Mouse (Mus musculus) heart, adult 2 months (tissue): ENCODE results near the gene Bank1. TPM values are rescaled to one million over a fixed set of nuclear protein-coding genes. Genes with fewer than 3 reads are reported as not detected.

Experiments
- DNase-seq, 2 experiments: peaks; one replicate each; pipeline ENCODE4 v3.0.0; 2021
- H3K27ac ChIP-seq: fragments of 200-600 bp; 2 replicates; pipeline ENCODE4 v1.8.1; 2022
- H3K27me3 ChIP-seq: fragments of 200-500 bp; 2 replicates; pipeline ENCODE4 v1.6.1; 2012; ENCODE audit warnings: mild to moderate bottlenecking, low read length, inconsistent platforms, mixed read lengths; ENCODE audit not compliant: control insufficient read depth, insufficient read depth
- H3K36me3 ChIP-seq: fragments of 200-500 bp; 2 replicates; pipeline ENCODE4 v1.6.1; 2012; ENCODE audit warnings: low read length, inconsistent platforms; ENCODE audit not compliant: control insufficient read depth, insufficient read depth
- H3K4me1 ChIP-seq: fragments of 200-500 bp; 2 replicates; pipeline ENCODE4 v1.6.1; 2011; ENCODE audit warnings: low read length; ENCODE audit not compliant: control insufficient read depth, insufficient read depth
- H3K4me3 ChIP-seq: fragments of 200-600 bp; 2 replicates; pipeline ENCODE4 v1.8.1; 2022
- H3K79me2 ChIP-seq: fragments of 200-500 bp; replicated peaks from 2 replicates; pipeline ENCODE4 v1.6.1; 2012; ENCODE audit warnings: mild to moderate bottlenecking, inconsistent platforms, low read length, moderate library complexity, mixed read lengths; ENCODE audit not compliant: control insufficient read depth, insufficient read depth
- H3K9ac ChIP-seq: fragments of 200-500 bp; 2 replicates; pipeline ENCODE4 v1.6.1; 2012; ENCODE audit warnings: low read depth, mild to moderate bottlenecking, control low read depth, inconsistent platforms, low read length, mixed read lengths
- CTCF ChIP-seq: fragments of 200-600 bp; IDR thresholded peaks from 2 replicates; pipeline ENCODE4 v1.8.1; 2022; ENCODE audit warnings: antibody characterized with exemption, mild to moderate bottlenecking, moderate library complexity
- EP300 ChIP-seq: fragments of 200-500 bp; IDR thresholded peaks from 2 replicates; pipeline ENCODE4 v1.6.1; 2011; ENCODE audit warnings: low read depth, low read length, control low read depth; ENCODE audit not compliant: insufficient read depth
- POLR2A ChIP-seq: fragments of 200-500 bp; IDR thresholded peaks from 2 replicates; pipeline ENCODE4 v1.6.1; 2011; ENCODE audit warnings: mild to moderate bottlenecking, low read depth, low read length, control low read depth; ENCODE audit not compliant: insufficient read depth
- WGBS: fragments of 180-500 bp; shearing (Covaris S2); methylation state at CpG from one replicate; pipeline ENCODE4 v1.1.7; 2018; 5-methylcytosine and 5-hydroxymethylcytosine counted together
- intact Hi-C: fragments of 180-260 bp; cut with DNase I; formaldehyde crosslinking; loops from one replicate; pipeline ENCODE4 v1.15.1; 2025
- polyA plus RNA-seq: library from polyadenylated mRNA; depleted of rRNA; stranded (reverse); fragments of >200 nt; gene quantifications from 2 replicates; pipeline ENCODE4 v1.2.3, GENCODE M21; 2012
- total RNA-seq, 2 experiments: library from RNA; stranded (reverse); gene quantifications; 2 replicates each; pipeline ENCODE4 v1.2.3; 2021

The Bank1 gene
- total and polyA plus RNA-seq, 3 experiments, result 0.81 to 1.9 (median 0.86) TPM

DNA sequence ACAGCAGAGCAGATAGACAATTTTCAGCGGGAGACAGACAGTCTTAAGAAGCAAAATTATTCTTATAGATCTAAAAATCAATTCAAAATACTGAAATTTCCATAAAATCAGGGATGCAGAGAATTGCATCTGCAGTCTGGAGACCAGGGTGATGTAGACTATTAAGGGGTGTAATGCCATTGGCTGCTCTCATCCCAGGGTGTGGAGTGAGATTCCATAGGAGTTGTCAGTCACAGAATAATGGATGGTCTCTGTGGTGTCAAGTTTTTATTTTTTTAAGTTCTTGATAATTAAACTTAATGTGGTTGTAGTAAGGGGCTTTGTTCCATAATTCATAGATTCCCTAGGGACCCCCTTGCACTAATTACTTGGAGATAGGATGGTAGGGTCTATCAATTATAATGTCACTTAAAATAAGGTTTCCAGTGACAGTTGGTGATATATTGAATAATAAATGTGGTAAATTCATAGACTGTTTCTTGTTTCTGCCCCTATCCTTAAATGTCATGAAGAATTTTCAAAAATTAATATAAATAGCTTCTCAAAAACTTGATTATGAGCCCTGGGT is 136.1 kb downstream of the Bank1 start:
- Histone ChIP-seq H3K4me3 (no peak overlapping the region), H3K79me2 (no peaks in the 10 kb centered on the region), H3K27me3 (no peaks in the 10 kb centered on the region), H3K4me1 (no peaks in the 10 kb centered on the region), H3K36me3 (no peaks in the 10 kb centered on the region), H3K27ac (no peak overlapping the region), H3K9ac (no peak overlapping the region)
- no peak for DNase-seq
- TF ChIP-seq EP300 (no peak), CTCF (no peak), POLR2A (no peak)
- 78% methylated on average over 1 of the region's 1 CpGs for WGBS
- intact Hi-C loops, result no loop called here

GRCm38 (mm10) chr3:136186548-136187113 is 139.2 kb downstream of the Bank1 start:
- no peaks in the 10 kb centered on the region for H3K36me3 ChIP-seq
- H3K4me3 ChIP-seq, result no peak overlapping the region
- WGBS, result 80% methylated on average over 3 of the region's 3 CpGs
- H3K4me1 ChIP-seq, result no peaks in the 10 kb centered on the region
- no peak overlapping the region for H3K27ac ChIP-seq
- TF ChIP-seq EP300 (no peak), POLR2A (no peak), CTCF (no peak)
- H3K27me3 ChIP-seq, result no peaks in the 10 kb centered on the region
- DNase-seq, result no peak
- intact Hi-C loops, result no loop called here
- H3K79me2 ChIP-seq, result no peaks in the 10 kb centered on the region
- H3K9ac ChIP-seq, result no peak overlapping the region

DNA sequence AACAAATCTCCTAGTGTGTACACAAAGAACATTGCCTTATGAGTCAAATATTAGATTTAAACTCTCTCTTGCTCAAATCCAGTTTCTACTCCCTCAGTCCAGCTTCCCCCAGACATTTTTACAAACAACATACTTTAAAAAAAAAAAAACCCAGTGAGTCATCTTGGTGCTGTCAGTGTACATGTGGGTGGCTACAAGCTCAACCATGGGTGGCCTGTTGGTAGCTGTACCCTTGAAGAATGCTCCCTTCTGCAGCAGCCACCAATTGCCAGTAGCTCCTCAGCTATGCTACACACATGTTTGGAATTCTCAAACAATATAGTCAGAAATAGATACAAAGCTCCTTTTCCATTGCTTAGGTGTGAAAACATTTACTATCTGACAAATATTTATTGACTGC is 154.2 kb downstream of the Bank1 start:
- H3K79me2 ChIP-seq, result no peaks in the 10 kb centered on the region
- H3K27me3 ChIP-seq, result no peaks in the 10 kb centered on the region
- DNase-seq, result no peak
- TF ChIP-seq EP300 (no peak), CTCF (no peak), POLR2A (no peak)
- no peaks in the 10 kb centered on the region for H3K4me1 ChIP-seq
- no peaks in the 10 kb centered on the region for H3K36me3 ChIP-seq
- no peak overlapping the region for H3K9ac ChIP-seq
- intact Hi-C loops, result no loop called here
- H3K4me3 ChIP-seq, result no peak overlapping the region
- no peak overlapping the region for H3K27ac ChIP-seq

- Histone ChIP-seq H3K9ac (no peak overlapping the region), H3K27me3 (no peaks in the 10 kb centered on the region), H3K36me3 (no peaks in the 10 kb centered on the region), H3K27ac (no peak overlapping the region), H3K4me3 (no peak overlapping the region), H3K4me1 (no peaks in the 10 kb centered on the region), H3K79me2 (no peaks in the 10 kb centered on the region)
- DNase-seq, result no peak
- intact Hi-C loops, result no loop called here
- no peak for TF ChIP-seq POLR2A
- no peak for TF ChIP-seq CTCF
- no peak for TF ChIP-seq EP300
- 67% methylated on average over 4 of the region's 4 CpGs for WGBS
Observed at GRCm38 (mm10) chr3:136168071-136168470, 157.8 kb downstream of the Bank1 start.

- Histone ChIP-seq H3K4me3 (no peak overlapping the region), H3K4me1 (no peaks in the 10 kb centered on the region), H3K27ac (no peak overlapping the region), H3K27me3 (no peaks in the 10 kb centered on the region), H3K79me2 (no peaks in the 10 kb centered on the region), H3K9ac (no peak overlapping the region), H3K36me3 (no peaks in the 10 kb centered on the region)
- 79% methylated on average over 4 of the region's 4 CpGs for WGBS
- peak in 1 of 2 experiments; percentile 4 for DNase-seq
- TF ChIP-seq POLR2A (no peak), EP300 (no peak), CTCF (no peak)
- intact Hi-C loops, result no loop called here
Observed at GRCm38 (mm10) chr3:136166671-136167070, 159.2 kb downstream of the Bank1 start.

DNA sequence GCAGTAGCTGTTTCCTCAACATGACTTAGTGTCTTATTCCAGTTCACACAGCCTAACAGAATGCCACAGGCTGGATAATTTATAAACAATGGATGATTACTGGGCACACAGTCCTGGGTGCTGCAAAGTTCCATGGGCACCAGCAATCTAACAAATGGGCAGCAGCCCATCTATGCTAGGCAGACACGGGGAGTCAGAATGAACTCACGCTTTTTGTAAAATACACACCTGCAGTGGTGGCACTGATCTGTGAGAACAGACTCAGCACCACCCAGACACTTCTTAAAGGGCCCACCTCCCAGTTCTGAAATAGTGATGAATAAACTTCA is 159.9 kb downstream of the Bank1 start:
- Histone ChIP-seq H3K79me2 (no peaks in the 10 kb centered on the region), H3K9ac (no peak overlapping the region), H3K4me3 (no peak overlapping the region), H3K36me3 (no peaks in the 10 kb centered on the region), H3K27me3 (no peaks in the 10 kb centered on the region), H3K27ac (no peak overlapping the region), H3K4me1 (no peaks in the 10 kb centered on the region)
- no peak for DNase-seq
- 81% methylated on average over 2 of the region's 2 CpGs for WGBS
- intact Hi-C loops, result no loop called here
- TF ChIP-seq EP300 (no peak), POLR2A (no peak), CTCF (no peak)
